Mouse (Mus musculus) ES-E14 (cell line): ENCODE measurements around the gene Vmn1r233. TPM values are rescaled to one million over a fixed set of nuclear protein-coding genes. Genes with fewer than 3 reads are reported as not detected.

ENCODE experiments used
- DNase-seq: peaks from one replicate; pipeline ENCODE4 v3.0.0-alpha.2; 2013; ENCODE audit warnings: low read depth, low spot score
- H3K27ac ChIP-seq: 2 replicates; pipeline ENCODE4 v1.5.1; 2012; ENCODE audit warnings: low read depth, mild to moderate bottlenecking, low read length, moderate library complexity, mixed read lengths; ENCODE audit not compliant: poor library complexity, insufficient read depth, severe bottlenecking
- H3K36me3 ChIP-seq: 2 replicates; pipeline ENCODE4 v1.6.1; 2012; ENCODE audit warnings: mild to moderate bottlenecking, low read length, moderate library complexity, mixed read lengths; ENCODE audit not compliant: control insufficient read depth, poor library complexity, insufficient read depth, severe bottlenecking
- H3K4me1 ChIP-seq, 2 experiments: fragments of 150-350 bp in 1 of 2; sonication (generic) in 1 of 2; 2 replicates each; pipeline ENCODE4 v1.6.1; 2012; ENCODE audit warnings: low read length in 2 of 2, mild to moderate bottlenecking in 1 of 2, mixed read lengths in 1 of 2; ENCODE audit not compliant: control insufficient read depth in 2 of 2, insufficient read depth in 2 of 2, poor library complexity in 1 of 2
- H3K4me3 ChIP-seq, 2 experiments: fragments of 150-350 bp in 1 of 2; sonication (generic) in 1 of 2; 2 replicates each; pipeline ENCODE4 v1.5.1; 2012; ENCODE audit warnings: low read length in 2 of 2, low read depth in 1 of 2, mild to moderate bottlenecking in 1 of 2, mixed read lengths in 1 of 2; ENCODE audit not compliant: insufficient read depth in 1 of 2, poor library complexity in 1 of 2, severe bottlenecking in 1 of 2
- H3K9ac ChIP-seq: 2 replicates; pipeline ENCODE4 v1.6.1; 2012; ENCODE audit warnings: low read depth, mild to moderate bottlenecking, low read length, mixed read lengths; ENCODE audit not compliant: poor library complexity, insufficient read depth, severe bottlenecking
- H3K9me3 ChIP-seq: fragments of 150-350 bp; sonication (generic); 2 replicates; pipeline ENCODE4 v1.6.1; 2012; ENCODE audit warnings: low read depth, mild to moderate bottlenecking, low read length; ENCODE audit not compliant: control insufficient read depth, insufficient read depth
- CHD2 ChIP-seq: IDR thresholded peaks from 2 replicates; pipeline ENCODE4 v1.6.1; 2014; ENCODE audit warnings: mild to moderate bottlenecking, low read depth, low read length, inconsistent platforms
- HCFC1 ChIP-seq: IDR thresholded peaks from 2 replicates; pipeline ENCODE4 v1.6.1; 2012; ENCODE audit warnings: low read length, inconsistent platforms, borderline replicate concordance; ENCODE audit not compliant: insufficient read depth
- MAFK ChIP-seq: IDR thresholded peaks from 2 replicates; pipeline ENCODE4 v1.6.1; 2014; ENCODE audit warnings: mild to moderate bottlenecking, low read depth, low read length, inconsistent platforms; ENCODE audit not compliant: insufficient read depth
- ZC3H11A ChIP-seq: IDR thresholded peaks from 2 replicates; pipeline ENCODE4 v1.6.1; 2012; ENCODE audit warnings: low read depth, mild to moderate bottlenecking, inconsistent platforms, low read length, borderline replicate concordance
- ZNF384 ChIP-seq: IDR thresholded peaks from 2 replicates; pipeline ENCODE4 v1.6.1; 2012; ENCODE audit warnings: low read depth, low read length, inconsistent platforms
- in situ Hi-C, 2 experiments: fragments of 600-800 bp; cut with MboI; formaldehyde crosslinking; loops; one replicate each; pipeline ENCODE4 v1.15.1; 2025; ENCODE audit warnings: low sequenced_read_pairs in 2 of 2, inconsistent platforms in 1 of 2; ENCODE audit not compliant: unreplicated experiment in 2 of 2
- total RNA-seq: library from RNA; depleted of rRNA; stranded (reverse); fragments of 300-350 nt; gene quantifications from 2 replicates; pipeline ENCODE4 v1.2.3, GENCODE M21; 2012; rRNA removed

Vmn1r233 gene
- not detected in 2 replicates for total RNA-seq

DNA sequence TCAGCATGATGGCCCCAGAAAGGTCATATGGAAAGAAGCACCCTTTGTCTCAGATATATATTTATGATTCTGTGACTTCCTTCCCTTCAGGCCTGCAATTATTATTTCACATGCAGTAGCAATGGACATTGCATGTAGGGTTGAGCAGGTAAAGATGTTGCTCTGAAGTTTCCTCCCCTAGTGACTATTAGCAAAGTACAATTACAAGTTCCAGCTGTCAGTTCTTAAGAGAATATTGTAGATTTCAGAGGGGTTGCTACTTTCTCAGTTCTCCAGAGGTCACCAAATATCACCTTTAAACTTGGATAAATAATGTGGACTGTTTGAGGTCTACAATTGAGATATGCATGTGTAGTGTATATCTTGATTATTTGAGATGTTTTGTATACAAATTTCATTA lies at the start of gene Vmn1r233:
Vmn1r233 (minus strand) TSS at position 101 of the 400 bp plus-strand sequence.
- Histone ChIP-seq H3K36me3 (no peaks in the 10 kb centered on the region), H3K4me3 (no peak within 1 kb of the TSS), H3K9ac (no peak within 1 kb of the TSS), H3K4me1 (no peaks in the 10 kb centered on the region), H3K27ac (no peak within 1 kb of the TSS), H3K9me3 (no peaks in the 10 kb centered on the region)
- TF ChIP-seq MAFK (no peak), ZC3H11A (no peak), CHD2 (no peak), ZNF384 (no peak), HCFC1 (no peak)
- in situ Hi-C loops: no loop called here
- DNase-seq: no peak

DNA sequence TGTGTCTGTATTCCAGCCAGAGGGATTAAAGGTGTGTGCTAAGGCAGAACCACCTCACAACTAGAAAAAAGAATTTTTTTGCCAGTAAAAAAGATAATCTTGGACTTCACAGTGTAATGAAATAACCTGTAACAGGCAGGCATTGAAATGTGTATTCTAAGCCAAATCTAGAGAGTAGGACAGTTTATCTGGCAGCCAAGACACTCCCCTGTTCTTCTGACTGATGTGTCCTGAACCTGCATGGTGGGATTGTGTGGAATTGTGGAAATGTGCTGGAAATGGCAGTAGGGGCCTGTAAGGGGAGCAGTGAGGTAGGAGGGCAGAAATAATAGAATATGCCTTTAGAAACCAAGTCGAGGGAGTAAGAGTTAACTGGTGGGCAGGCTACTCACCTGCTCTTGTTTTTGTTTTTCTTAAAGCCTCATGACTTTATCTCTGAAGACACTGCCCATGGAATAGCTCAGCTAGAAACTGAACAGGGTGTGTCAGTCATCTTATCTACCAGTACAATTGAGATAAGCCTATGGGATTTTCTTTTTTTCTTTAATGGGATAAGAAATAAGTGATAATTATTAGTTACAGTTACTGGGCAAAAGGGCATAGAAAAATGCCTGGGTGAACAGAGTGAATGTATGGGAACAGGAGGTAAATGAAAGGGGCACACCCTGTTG lies 22.3 kb upstream of the Vmn1r233 start:
- Histone ChIP-seq H3K9me3 (no peaks in the 10 kb centered on the region), H3K9ac (no peak overlapping the region), H3K27ac (no peak overlapping the region), H3K4me3 (no peak overlapping the region), H3K36me3 (no peaks in the 10 kb centered on the region; the same call in 1 of the 2 replicates), H3K4me1 (no peaks in the 10 kb centered on the region)
- in situ Hi-C loops: no loop called here
- DNase-seq: no peak
- TF ChIP-seq ZC3H11A (no peak), MAFK (no peak), ZNF384 (no peak), CHD2 (no peak), HCFC1 (no peak)

DNA sequence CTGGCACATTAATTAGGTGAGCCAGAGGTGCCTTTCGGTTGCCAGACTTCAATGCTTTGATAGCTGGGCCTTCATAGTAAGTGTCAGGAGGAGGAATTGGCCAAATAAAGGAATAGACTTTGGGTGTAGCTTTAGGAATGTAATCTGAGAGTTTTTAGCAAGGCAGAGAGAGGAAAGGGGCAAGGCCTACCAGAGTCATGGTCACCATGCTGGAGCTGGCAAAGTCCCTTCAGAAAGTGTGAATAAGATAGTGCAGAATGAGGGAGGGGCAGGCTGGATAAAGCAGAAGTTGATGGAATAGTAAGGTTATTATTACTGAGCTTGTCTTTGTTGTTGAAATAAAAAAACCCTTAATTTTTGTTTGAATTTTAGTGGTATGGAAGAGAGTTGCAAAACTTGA lies 13.5 kb upstream of the Vmn1r233 start:
- peak overlapping the region; percentile 87 to 88 for H3K4me3 ChIP-seq
- no peaks in the 10 kb centered on the region for H3K9me3 ChIP-seq
- in situ Hi-C loops: no loop called here
- DNase-seq: no peak
- H3K4me1 ChIP-seq: peaks cover 0 to 2% of the 10 kb centered on the region in 2 experiments; a peak in 1 of 4 replicates
- TF ChIP-seq ZNF384: no peak
- no peak for TF ChIP-seq CHD2
- TF ChIP-seq MAFK: no peak
- TF ChIP-seq ZC3H11A: no peak
- TF ChIP-seq HCFC1: no peak
- peak overlapping the region; percentile 92; the same call in 1 of the 2 replicates for H3K9ac ChIP-seq
- no peak overlapping the region for H3K27ac ChIP-seq
- peaks cover 5% of the 10 kb centered on the region for H3K36me3 ChIP-seq

DNA sequence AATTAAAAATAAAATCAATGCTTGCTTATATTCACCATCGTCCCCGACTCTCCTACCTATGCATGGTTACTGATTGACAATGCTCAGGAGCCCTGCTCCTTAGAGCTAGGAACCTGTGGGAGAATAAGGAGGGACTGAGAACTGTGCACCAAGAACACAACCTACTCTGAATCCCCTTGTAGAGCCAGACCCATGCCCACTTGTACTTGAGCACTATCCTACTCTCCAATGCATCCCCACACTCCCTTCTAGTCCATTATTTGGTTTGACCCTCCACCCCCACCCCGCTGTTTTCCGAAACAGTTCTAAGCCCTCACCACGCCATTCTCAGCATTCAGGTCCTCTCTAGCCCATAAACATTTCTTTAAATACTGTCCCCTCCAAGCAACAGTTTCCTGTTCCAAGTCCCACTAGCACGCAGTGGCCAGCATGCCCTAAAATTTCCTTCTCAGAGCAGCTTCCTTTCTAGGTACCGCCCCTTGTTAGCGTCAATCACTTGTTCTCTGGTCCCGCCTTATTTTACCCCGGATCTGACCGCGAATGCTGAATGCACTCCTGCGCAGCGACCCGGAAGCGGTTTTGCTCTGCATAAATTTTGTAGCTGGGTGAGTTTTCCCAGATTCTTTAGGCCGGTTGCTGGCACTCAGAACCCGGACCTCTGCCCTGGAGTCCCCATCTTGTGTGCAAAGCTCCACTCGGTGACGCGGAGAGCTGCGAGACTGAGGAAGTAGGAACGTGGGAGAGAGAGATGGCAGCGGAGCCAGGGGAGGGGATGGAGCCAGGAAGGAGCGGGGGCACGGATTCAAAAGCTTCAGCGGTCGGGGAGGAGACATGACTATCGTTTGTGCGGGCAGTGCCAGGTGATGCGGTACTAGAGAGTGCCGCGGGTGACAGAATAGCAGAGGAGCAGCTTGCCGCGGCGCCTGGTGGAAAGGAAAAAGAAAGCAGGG lies 12.4 kb upstream of the Vmn1r233 start, which contains the start of gene Zfp160:
Zfp160 (plus strand) TSS at position 522 of the 950 bp plus-strand sequence.
- H3K9me3 ChIP-seq: no peaks in the 10 kb centered on the region
- peaks cover 5% of the 10 kb centered on the region for H3K36me3 ChIP-seq
- in situ Hi-C loops: no loop called here
- TF ChIP-seq ZC3H11A (no peak), HCFC1 (no peak), MAFK (no peak), CHD2 (no peak)
- peak within 1 kb of the TSS; percentile 92 for H3K9ac ChIP-seq
- peak; percentile 78 for DNase-seq
- H3K4me1 ChIP-seq: peaks cover 0 to 2% of the 10 kb centered on the region in 2 experiments; a peak in 1 of 4 replicates
- H3K4me3 ChIP-seq: peak within 1 kb of the TSS; percentile 87 to 88
- H3K27ac ChIP-seq: peak within 1 kb of the TSS; percentile 71; the same call in 1 of the 2 replicates
